Comparison of ENCODE assay signal across 18 mouse cellular contexts in genomic region chr4:139905093-139905783, GRCm38 (mm10).
DNase-seq lines count a peak whose midpoint lies in the region; ATAC-seq and TF ChIP-seq lines count a peak whose summit lies in the region.
"Had no signal": no experiment of that assay in that cellular context is flagged by ENCODE, and none has a peak within 500 bp of the region (broad histone marks: within the 10 kb centered on the region; RNA-seq: fewer than 3 reads in every experiment).

No protein-coding gene starts in this region.

- no peak for DNase-seq in forebrain, embryonic 10.5 days (ENCODE audit: extremely low spot score, low spot score)
- no peak for DNase-seq in forebrain, postnatal 0 days
- no peak for DNase-seq in midbrain, embryonic 14.5 days
- peak; percentile 66 for DNase-seq in retina, embryonic 14.5 days (ENCODE audit: low spot score)
- DNase-seq in heart, embryonic 10.5 days (ENCODE audit: low spot score): no peak
- DNase-seq: B cell, adult 2 months; cerebellum, adult 11 months; kidney, adult 9 months; layer of hippocampus, postnatal 36 days; left cerebral cortex, postnatal 4 days; right cerebral cortex, adult 18-20 months; thymus, postnatal 14 days had no signal

- H3K4me1 ChIP-seq in forebrain, embryonic 10.5 days: peaks cover 26% of the 10 kb centered on the region
- no peaks in the 10 kb centered on the region for H3K4me1 ChIP-seq in forebrain, postnatal 0 days (ENCODE audit: insufficient read depth)
- H3K4me1 ChIP-seq in hindbrain, embryonic 12.5 days: peaks cover 12% of the 10 kb centered on the region
- 0 out of 2 replicates have a peak, but pooled peaks cover 6% of the 10 kb centered on the region for H3K4me1 ChIP-seq in midbrain, embryonic 14.5 days (ENCODE audit: control insufficient read depth, insufficient read depth, low read length)
- no peaks in the 10 kb centered on the region for H3K4me1 ChIP-seq in heart, embryonic 10.5 days
- H3K4me1 ChIP-seq: heart, embryonic 13.5 days; lung, embryonic 15.5 days had no signal

- no peak overlapping the region for H3K9ac ChIP-seq in forebrain, postnatal 0 days
- H3K9ac ChIP-seq in hindbrain, embryonic 12.5 days: no peak overlapping the region
- H3K9ac ChIP-seq in midbrain, embryonic 14.5 days (replicated peaks; ENCODE audit: low read length): no peak overlapping the region
- H3K9ac ChIP-seq: heart, embryonic 13.5 days; lung, embryonic 15.5 days had no signal

- H3K4me3 ChIP-seq in forebrain, embryonic 10.5 days: no peak overlapping the region
- no peak overlapping the region for H3K4me3 ChIP-seq in forebrain, postnatal 0 days (ENCODE audit: low read depth, low read length)
- no peak overlapping the region for H3K4me3 ChIP-seq in hindbrain, embryonic 12.5 days
- H3K4me3 ChIP-seq in midbrain, embryonic 14.5 days (replicated peaks; ENCODE audit: low read depth, low read length): no peak overlapping the region
- H3K4me3 ChIP-seq in heart, embryonic 10.5 days: no peak overlapping the region
- H3K4me3 ChIP-seq: heart, embryonic 13.5 days; lung, embryonic 15.5 days had no signal

- H3K27ac ChIP-seq in forebrain, embryonic 10.5 days: peak overlapping the region; percentile 41; the same call in 1 of the 2 replicates
- no peak overlapping the region for H3K27ac ChIP-seq in forebrain, postnatal 0 days (ENCODE audit: low read depth, low read length)
- peak overlapping the region; percentile 50 for H3K27ac ChIP-seq in hindbrain, embryonic 12.5 days
- H3K27ac ChIP-seq in midbrain, embryonic 14.5 days (replicated peaks; ENCODE audit: low read depth, low read length): peak overlapping the region; percentile 63
- no peak overlapping the region for H3K27ac ChIP-seq in heart, embryonic 10.5 days
- H3K27ac ChIP-seq: heart, embryonic 13.5 days; lung, embryonic 15.5 days; stomach, postnatal 0 days had no signal

- H3K27me3 ChIP-seq in forebrain, embryonic 10.5 days (ENCODE audit: poor library complexity, severe bottlenecking): peaks cover 6% of the 10 kb centered on the region; the same call in 1 of the 2 replicates
- H3K27me3 ChIP-seq in forebrain, postnatal 0 days (ENCODE audit: insufficient read depth, low read length): no peaks in the 10 kb centered on the region
- H3K27me3 ChIP-seq in hindbrain, embryonic 12.5 days: no peaks in the 10 kb centered on the region; the same call in 1 of the 2 replicates
- H3K27me3 ChIP-seq in midbrain, embryonic 14.5 days (ENCODE audit: control insufficient read depth, insufficient read depth, low read length): no peaks in the 10 kb centered on the region
- peaks cover 40% of the 10 kb centered on the region for H3K27me3 ChIP-seq in heart, embryonic 10.5 days (ENCODE audit: insufficient read depth, poor library complexity, severe bottlenecking)
- H3K27me3 ChIP-seq: lung, embryonic 15.5 days had no signal

- no peak for ATAC-seq in forebrain, postnatal 0 days
- 0 out of 2 replicates have a peak, but pooled peaks have one; percentile 38 for ATAC-seq in hindbrain, embryonic 12.5 days (ENCODE audit: low FRiP score)
- ATAC-seq in midbrain, embryonic 14.5 days (ENCODE audit: low FRiP score, low TSS enrichment): no peak
- ATAC-seq in CD4-positive, CD25-positive, alpha-beta regulatory T cell, adult 4 months: no peak

- TF ChIP-seq CTCF in forebrain, postnatal 0 days (IDR thresholded peaks at IDR 0.05; ENCODE audit: low read depth): no peak

- no peaks in the 10 kb centered on the region for H3K36me3 ChIP-seq in forebrain, embryonic 10.5 days (replicated peaks)
- no peaks in the 10 kb centered on the region for H3K36me3 ChIP-seq in forebrain, postnatal 0 days (ENCODE audit: insufficient read depth)
- H3K36me3 ChIP-seq in hindbrain, embryonic 12.5 days: no peaks in the 10 kb centered on the region
- H3K36me3 ChIP-seq in midbrain, embryonic 14.5 days (ENCODE audit: control insufficient read depth, insufficient read depth, low read length): no peaks in the 10 kb centered on the region
- no peaks in the 10 kb centered on the region for H3K36me3 ChIP-seq in heart, embryonic 10.5 days
- H3K36me3 ChIP-seq: heart, embryonic 13.5 days; lung, embryonic 15.5 days had no signal

- H3K4me2 ChIP-seq in forebrain, postnatal 0 days (ENCODE audit: low read depth): no peak overlapping the region
- H3K4me2 ChIP-seq in hindbrain, embryonic 12.5 days (replicated peaks): no peak overlapping the region
- no peak overlapping the region for H3K4me2 ChIP-seq in midbrain, embryonic 14.5 days (ENCODE audit: low read length)
- H3K4me2 ChIP-seq: heart, embryonic 13.5 days; liver, embryonic 11.5 days; lung, embryonic 15.5 days had no signal

- H3K9me3 ChIP-seq in forebrain, embryonic 10.5 days: no peaks in the 10 kb centered on the region
- H3K9me3 ChIP-seq in forebrain, postnatal 0 days (ENCODE audit: low read length): no peaks in the 10 kb centered on the region
- H3K9me3 ChIP-seq in hindbrain, embryonic 12.5 days (replicated peaks): no peaks in the 10 kb centered on the region
- H3K9me3 ChIP-seq in midbrain, embryonic 14.5 days (ENCODE audit: control insufficient read depth, low read length): no peaks in the 10 kb centered on the region
- no peaks in the 10 kb centered on the region for H3K9me3 ChIP-seq in heart, embryonic 10.5 days
- H3K9me3 ChIP-seq: heart, embryonic 13.5 days; lung, embryonic 15.5 days had no signal

- whole genome bisulfite sequencing in forebrain, embryonic 10.5 days: 49% methylated on average over 17 of the region's 17 CpGs
- WGBS in forebrain, postnatal 0 days: 28% methylated on average over 17 of the region's 17 CpGs
- WGBS in hindbrain, embryonic 12.5 days: 24% methylated on average over 17 of the region's 17 CpGs
- 28% methylated on average over 17 of the region's 17 CpGs for WGBS in midbrain, embryonic 14.5 days
- 45% methylated on average over 17 of the region's 17 CpGs for WGBS in heart, embryonic 10.5 days

Comparison
In these comparisons a context has a peak if more than half of its experiments do, and no peak if none do; other contexts are left out.
1. H3K27ac ChIP-seq: peak in forebrain, embryonic 10.5 days (single experiment), hindbrain, embryonic 12.5 days (single experiment) and midbrain, embryonic 14.5 days (single experiment); none in forebrain, postnatal 0 days (single experiment) and heart, embryonic 10.5 days (single experiment).